Mouse (Mus musculus) forebrain, postnatal 0 days (tissue): ENCODE results near the gene Rfc5. TPM values are rescaled to one million over a fixed set of nuclear protein-coding genes. Genes with fewer than 3 reads are reported as not detected.
"Not testable (repeated sequence)": the region's sequence is repeated elsewhere in the genome, so short reads cannot be mapped to it uniquely, and the experiment has no call there.

Source experiments
- ATAC-seq: fragments of 200-750 bp; cut with Nextera tagmentation; 2 replicates; pipeline ENCODE4 v1.8.0; 2017; ENCODE audit warnings: mild to moderate bottlenecking, moderate library complexity
- DNase-seq: peaks from one replicate; pipeline ENCODE4 v3.0.0-alpha.2; 2015
- H3K27ac ChIP-seq: fragments of 300-500 bp; sonication (generic); 2 replicates; pipeline ENCODE4 v1.5.1; 2014; ENCODE audit warnings: low read depth, mild to moderate bottlenecking, antibody characterized with exemption, low read length, moderate library complexity, mixed read lengths
- H3K27me3 ChIP-seq: fragments of 300-500 bp; sonication (generic); 2 replicates; pipeline ENCODE4 v1.6.1; 2014; ENCODE audit warnings: mild to moderate bottlenecking, low read length, mixed read lengths; ENCODE audit not compliant: insufficient read depth
- H3K36me3 ChIP-seq: fragments of 300-500 bp; sonication (generic); 2 replicates; pipeline ENCODE4 v1.6.1; 2014; ENCODE audit warnings: mild to moderate bottlenecking, moderate library complexity; ENCODE audit not compliant: insufficient read depth
- H3K4me1 ChIP-seq: fragments of 300-500 bp; sonication (generic); 2 replicates; pipeline ENCODE4 v1.6.1; 2014; ENCODE audit warnings: antibody characterized with exemption; ENCODE audit not compliant: insufficient read depth
- H3K4me2 ChIP-seq: fragments of 300-500 bp; sonication (generic); 2 replicates; pipeline ENCODE4 v1.6.1; 2014; ENCODE audit warnings: low read depth, mild to moderate bottlenecking, moderate library complexity
- H3K4me3 ChIP-seq: fragments of 300-500 bp; sonication (generic); 2 replicates; pipeline ENCODE4 v1.5.1; 2014; ENCODE audit warnings: low read depth, low read length, mixed read lengths
- H3K9ac ChIP-seq: fragments of 300-500 bp; sonication (generic); 2 replicates; pipeline ENCODE4 v1.6.1; 2014; ENCODE audit warnings: mild to moderate bottlenecking
- H3K9me3 ChIP-seq: fragments of 300-500 bp; sonication (generic); 2 replicates; pipeline ENCODE4 v1.6.1; 2016; ENCODE audit warnings: low read length
- CTCF ChIP-seq: sonication (generic); IDR thresholded peaks from 2 replicates; pipeline ENCODE4 v1.5.1; 2016; ENCODE audit warnings: antibody characterized with exemption, control low read depth, low read depth
- WGBS: fragments of 180-500 bp; shearing (Covaris S2); extraction: QIAGEN DNeasy Blood & Tissue Kit; methylation state at CpG from one replicate; pipeline ENCODE4 v1.1.7; 2014; 5-methylcytosine and 5-hydroxymethylcytosine counted together
- polyA plus RNA-seq: library from polyadenylated mRNA; unstranded; fragments of >200 nt; fragmentation: Nextera tagmentation; extraction: Ambion mirVana; gene quantifications from 2 replicates; pipeline ENCODE4 v1.2.1, GENCODE M21; 2015
- total RNA-seq: library from RNA; depleted of rRNA; stranded (reverse); fragments of >200 nt; gene quantifications from 2 replicates; pipeline ENCODE4 v1.2.3, GENCODE M21; 2014; rRNA removed

Rfc5 gene
- total RNA-seq (21.3 and 29.0 TPM in 2 replicates), polyA plus RNA-seq (28.7 and 30.2 TPM in 2 replicates)

GRCm38 (mm10) chr5:117388877-117389276 lies at the start of gene Rfc5:
Gene Rfc5, minus strand, starts transcription at chr5:117389047.
- H3K27ac ChIP-seq: peak within 1 kb of the TSS; percentile 71
- peak within 1 kb of the TSS; percentile 85 for H3K4me2 ChIP-seq
- ATAC-seq: peak; percentile 99
- peak within 1 kb of the TSS; percentile 78 for H3K4me3 ChIP-seq
- DNase-seq: peak; percentile 95
- H3K9me3 ChIP-seq: no peaks in the 10 kb centered on the region
- peaks cover 8% of the 10 kb centered on the region; the same call in 1 of the 2 replicates for H3K4me1 ChIP-seq
- 1% methylated on average over 44 of the region's 44 CpGs for WGBS
- peaks cover 19% of the 10 kb centered on the region for H3K36me3 ChIP-seq
- peak; percentile 12; the same call in 1 of the 2 replicates for TF ChIP-seq CTCF
- H3K27me3 ChIP-seq: no peaks in the 10 kb centered on the region
- H3K9ac ChIP-seq: peak within 1 kb of the TSS; percentile 92

- 96% methylated on average over 7 of the region's 7 CpGs for WGBS
- not testable (repeated sequence) for H3K4me3 ChIP-seq, DNase-seq, H3K9ac ChIP-seq, ATAC-seq, H3K27me3 ChIP-seq, H3K9me3 ChIP-seq, H3K4me2 ChIP-seq, H3K27ac ChIP-seq, H3K36me3 ChIP-seq, H3K4me1 ChIP-seq
Observed at GRCm38 (mm10) chr5:117433501-117433900, 44.7 kb upstream of the Rfc5 start.

- Histone ChIP-seq H3K4me3 (no peak overlapping the region), H3K36me3 (no peaks in the 10 kb centered on the region; the same call in 1 of the 2 replicates), H3K27ac (no peak overlapping the region), H3K4me2 (no peak overlapping the region), H3K27me3 (no peaks in the 10 kb centered on the region), H3K9me3 (no peaks in the 10 kb centered on the region), H3K9ac (no peak overlapping the region), H3K4me1 (no peaks in the 10 kb centered on the region)
- no peak for TF ChIP-seq CTCF
- DNase-seq (no peak), ATAC-seq (no peak)
- 72% methylated on average over 2 of the region's 2 CpGs for WGBS
Observed at GRCm38 (mm10) chr5:117417442-117417841, 28.6 kb upstream of the Rfc5 start.

- Histone ChIP-seq H3K36me3 (no peaks in the 10 kb centered on the region), H3K27me3 (no peaks in the 10 kb centered on the region), H3K9ac (peak overlapping the region; percentile 84), H3K4me1 (no peaks in the 10 kb centered on the region), H3K4me3 (peak overlapping the region; percentile 75), H3K27ac (peak overlapping the region; percentile 97), H3K9me3 (no peaks in the 10 kb centered on the region), H3K4me2 (peak overlapping the region; percentile 73)
- 23% methylated on average over 18 of the region's 19 CpGs for WGBS
- no peak for ATAC-seq
- DNase-seq: peak; percentile 50
- peak; percentile 59 for TF ChIP-seq CTCF
Observed at GRCm38 (mm10) chr5:117415011-117415912, 26.4 kb upstream of the Rfc5 start.

- Histone ChIP-seq H3K27me3 (no peaks in the 10 kb centered on the region), H3K27ac (peak overlapping the region; percentile 97), H3K4me3 (peak overlapping the region; percentile 75), H3K4me2 (peak overlapping the region; percentile 73), H3K4me1 (no peaks in the 10 kb centered on the region), H3K9me3 (no peaks in the 10 kb centered on the region), H3K9ac (peak overlapping the region; percentile 84), H3K36me3 (no peaks in the 10 kb centered on the region)
- no peak for TF ChIP-seq CTCF
- DNase-seq (no peak), ATAC-seq (peak; percentile 4)
- 5% methylated on average over 10 of the region's 10 CpGs for WGBS
Observed at GRCm38 (mm10) chr5:117414611-117415010, 25.8 kb upstream of the Rfc5 start.

GRCm38 (mm10) chr5:117413507-117414501 lies 25.0 kb upstream of the Rfc5 start, which contains the start of gene Ksr2:
Gene Ksr2, plus strand, starts transcription at chr5:117414000.
- Histone ChIP-seq H3K4me1 (no peaks in the 10 kb centered on the region), H3K9ac (peak within 1 kb of the TSS; percentile 84), H3K4me3 (peak within 1 kb of the TSS; percentile 75), H3K36me3 (no peaks in the 10 kb centered on the region), H3K9me3 (no peaks in the 10 kb centered on the region), H3K27ac (peak within 1 kb of the TSS; percentile 97), H3K4me2 (peak within 1 kb of the TSS; percentile 73), H3K27me3 (no peaks in the 10 kb centered on the region)
- TF ChIP-seq CTCF: peak; percentile 40; the same call in 1 of the 2 replicates
- peak; percentile 94 for ATAC-seq
- DNase-seq: peak; percentile 88
- WGBS: 4% methylated on average over 84 of the region's 89 CpGs
